Mouse (Mus musculus) leukemia stem cell, adult 10-12 weeks (primary cell): ENCODE data around the gene Serf2. TPM values are rescaled to one million over a fixed set of nuclear protein-coding genes. Genes with fewer than 3 reads are reported as not detected.

Experiments used
- polyA plus RNA-seq: library from polyadenylated mRNA; stranded (reverse); fragments of >175 nt; gene quantifications from 2 replicates; pipeline ENCODE4 v1.2.3, GENCODE M21; 2012; ENCODE audit warnings: low replicate concordance

Serf2 gene
- polyA plus RNA-seq: 84.7 and 137 TPM in 2 replicates

DNA sequence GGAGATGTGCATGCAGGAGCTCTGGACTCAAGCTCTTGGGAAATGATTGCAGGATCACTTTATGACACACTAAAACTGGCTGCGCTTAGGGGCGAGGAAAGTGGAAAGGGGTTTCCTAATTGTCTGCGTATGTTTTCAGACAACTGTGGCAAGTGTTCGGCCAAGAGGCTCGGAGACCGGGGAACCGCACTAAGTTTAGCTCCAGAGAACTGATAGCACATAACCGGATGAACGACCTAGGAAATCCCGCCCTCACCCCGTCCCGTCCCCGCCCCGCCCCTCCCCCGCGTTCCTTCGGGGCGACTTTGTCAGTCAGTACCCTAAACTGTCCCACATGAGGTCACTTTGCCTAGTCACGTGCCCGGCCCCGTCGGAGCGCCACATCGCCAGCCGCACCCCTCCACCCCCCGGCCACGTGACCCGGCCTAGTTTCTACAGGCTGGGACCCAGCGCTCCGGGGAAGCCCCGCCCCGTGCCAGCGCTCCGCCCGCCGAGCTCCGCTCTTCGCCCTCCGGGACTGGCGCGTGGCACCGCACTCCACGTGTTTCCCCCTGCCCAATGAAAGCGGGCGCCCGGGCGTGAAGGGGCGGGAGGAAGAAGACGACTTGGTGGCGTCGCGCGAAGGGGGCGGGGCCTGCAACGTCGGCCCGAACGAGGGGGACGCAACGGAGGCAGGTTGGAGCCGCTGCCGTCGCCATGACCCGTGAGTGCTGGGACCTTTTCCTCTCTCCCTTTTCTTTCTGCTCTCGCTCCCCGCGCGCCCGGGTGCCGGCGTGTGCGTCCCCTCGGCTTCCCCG lies at the start of gene Serf2:
Gene Serf2 (plus strand): TSS at position 457 of the 797 bp plus-strand sequence.

DNA sequence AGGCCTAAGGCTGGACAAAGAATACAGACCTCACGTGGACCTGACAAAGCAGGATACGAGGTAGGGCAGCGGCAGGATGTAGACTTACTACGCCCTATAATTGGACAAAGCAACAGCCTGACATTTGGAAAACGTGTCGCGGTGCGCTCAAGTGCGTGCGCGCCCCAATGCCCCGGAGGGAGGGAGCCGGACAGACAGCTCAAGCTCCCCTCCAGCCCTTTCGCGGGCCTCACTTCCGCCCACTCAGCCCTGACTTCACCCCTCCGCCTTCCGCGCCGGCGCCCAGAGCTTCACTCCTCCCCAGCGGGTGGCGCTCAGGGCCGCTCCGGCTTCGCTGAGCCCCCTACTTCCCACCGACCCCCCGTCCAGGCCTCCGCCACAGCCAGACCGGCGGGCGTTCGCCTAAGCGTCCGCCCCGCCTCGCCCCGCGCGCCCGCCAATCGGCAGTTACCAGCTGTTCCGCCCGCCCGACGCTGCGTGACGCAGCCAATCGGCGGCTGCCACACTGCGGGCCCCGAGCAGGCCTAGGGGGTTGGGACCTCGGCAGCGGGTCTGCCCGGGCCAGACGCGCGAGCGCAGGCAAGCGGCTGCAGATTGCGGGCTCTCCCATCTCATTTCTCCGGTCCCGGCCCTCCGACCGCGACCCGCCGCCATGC lies 35.5 kb upstream of the Serf2 start, which contains the start of the genes Pdia3 and Catsper2:
Gene Pdia3 (plus strand): TSS at position 389 of the 656 bp plus-strand sequence.
Gene Catsper2 (minus strand): TSS at position 406 of the 656 bp plus-strand sequence.

DNA sequence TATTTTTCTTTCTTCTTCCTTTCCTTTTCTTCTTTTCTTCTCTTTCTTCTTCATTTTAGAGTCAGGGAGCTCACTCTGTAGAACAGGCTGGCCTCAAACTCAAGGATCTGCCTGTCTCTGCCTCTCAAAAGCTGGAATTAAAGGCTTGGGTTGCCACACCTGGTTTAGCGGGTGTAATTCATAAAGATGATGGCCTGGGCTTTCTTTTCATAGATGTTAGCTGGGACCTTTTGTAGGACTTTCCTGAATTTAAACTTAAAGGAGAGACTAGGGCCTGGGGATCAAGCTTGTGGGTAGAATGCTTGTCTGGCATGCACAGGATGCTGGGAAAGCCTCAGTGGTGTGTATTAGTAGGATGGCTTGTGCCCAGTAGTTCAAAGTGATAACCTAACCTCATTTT lies 4.8 kb upstream of the Serf2 start, which contains the start of gene Ell3:
Gene Ell3 (minus strand): TSS at position 101 of the 400 bp plus-strand sequence.

DNA sequence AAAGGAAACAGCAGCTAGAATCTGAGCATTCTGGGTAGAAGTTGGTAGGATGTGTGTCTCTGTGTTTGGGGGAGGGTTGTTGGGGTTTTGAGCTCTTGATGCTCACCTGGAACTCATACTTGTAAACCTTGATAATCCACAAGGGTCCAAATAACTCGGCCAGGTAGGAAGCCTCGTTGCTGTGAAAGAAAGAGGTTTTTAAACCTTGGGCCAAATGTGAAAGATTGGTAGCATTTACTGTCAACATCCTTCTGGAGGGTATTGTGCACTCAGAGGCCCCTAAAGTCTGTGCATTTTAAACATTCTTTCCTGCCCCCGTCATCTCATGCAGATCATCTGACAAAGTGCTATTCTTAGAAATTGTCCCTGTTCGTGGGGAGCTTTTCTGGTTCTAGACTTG lies 4.0 kb downstream of the Serf2 start, which contains the start of gene Hypk:
Gene Hypk (plus strand): TSS at position 301 of the 400 bp plus-strand sequence.

DNA sequence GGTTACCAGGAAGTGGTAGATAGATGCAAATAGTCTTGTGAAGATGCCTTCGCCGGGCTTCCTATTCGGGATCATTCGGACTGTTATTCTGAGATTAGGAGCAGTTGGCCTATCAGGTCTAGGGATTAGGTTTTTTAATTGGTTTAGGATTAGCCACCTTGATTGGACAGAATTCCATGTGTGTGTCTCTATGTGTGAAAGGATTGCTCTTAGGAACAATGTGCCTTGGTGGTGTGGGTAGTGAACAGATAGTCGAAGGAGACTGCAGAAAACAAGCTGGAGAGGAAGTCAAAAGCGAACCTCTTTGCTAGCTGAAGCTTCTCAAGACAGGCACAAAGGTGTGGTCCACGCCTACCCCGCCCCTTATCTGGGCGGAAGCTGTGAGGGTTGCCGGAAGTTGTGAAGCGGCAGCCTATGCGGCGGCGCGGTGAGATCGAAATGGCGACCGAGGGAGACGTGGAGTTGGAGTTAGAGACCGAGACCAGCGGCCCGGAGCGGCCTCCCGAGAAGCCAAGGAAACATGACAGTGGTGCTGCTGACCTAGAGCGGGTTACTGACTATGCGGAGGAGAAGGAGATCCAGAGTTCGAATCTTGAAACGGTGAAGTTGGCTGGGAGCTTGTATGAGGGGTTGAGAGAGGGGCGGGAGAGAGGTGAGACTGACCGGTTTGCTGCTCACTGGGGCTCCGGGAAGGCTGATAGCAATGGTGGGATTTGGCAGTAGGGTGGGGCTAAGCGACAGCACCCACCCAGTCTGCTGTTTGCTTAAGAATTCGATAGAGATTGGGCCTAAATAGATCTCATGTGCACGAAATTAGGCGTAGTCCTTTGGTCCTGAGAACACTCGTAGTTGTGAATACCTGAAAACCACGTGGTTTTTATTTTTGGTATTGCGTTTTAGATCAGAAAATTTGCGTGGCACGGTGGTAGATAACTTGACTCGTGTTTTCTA lies 8.0 kb downstream of the Serf2 start, which contains the start of gene Serinc4:
Gene Serinc4 (minus strand): TSS at position 90 of the 951 bp plus-strand sequence.

DNA sequence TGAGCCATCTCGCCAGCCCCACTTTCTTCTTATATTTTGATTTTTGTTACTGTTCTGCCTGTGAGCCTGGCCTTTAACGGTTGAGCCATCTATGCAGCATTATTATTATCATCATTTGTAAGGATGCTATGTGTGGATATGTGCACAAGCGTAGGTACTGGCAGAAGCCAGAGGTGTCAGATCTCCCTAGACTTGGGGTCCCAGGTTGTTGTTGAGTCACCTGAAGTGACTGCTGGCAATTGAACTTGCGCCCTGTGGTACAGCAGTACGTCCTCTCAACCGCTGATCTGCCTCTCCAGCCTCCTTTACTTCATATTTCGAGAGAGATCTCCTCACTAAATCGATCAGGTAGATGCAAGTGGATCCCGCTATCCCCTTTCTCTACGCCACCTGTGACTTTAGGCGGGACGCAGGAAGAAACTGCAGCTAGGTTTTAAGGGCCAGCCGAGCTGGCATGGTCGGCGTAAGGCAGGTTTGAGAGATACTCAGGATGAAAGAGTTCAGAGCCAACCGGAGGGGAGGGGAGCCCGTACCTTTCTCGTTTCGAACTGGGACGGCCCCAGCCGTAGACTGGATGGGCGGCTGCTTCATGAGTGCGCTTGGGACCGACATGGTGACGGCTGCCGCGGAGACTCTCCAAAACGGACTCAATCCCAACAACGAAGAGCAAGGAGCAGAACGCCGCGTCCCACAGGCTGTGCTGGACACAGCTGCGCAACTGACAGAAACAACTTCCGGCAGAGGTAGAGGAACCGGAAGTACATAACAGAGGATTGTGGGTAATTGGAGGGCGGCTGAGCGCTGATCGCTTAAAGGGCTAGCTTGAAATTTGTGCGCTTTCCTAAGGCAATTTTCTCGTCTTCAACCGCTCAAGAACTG lies 24.5 kb downstream of the Serf2 start, which contains the start of gene Mfap1b:
Gene Mfap1b (minus strand): TSS at position 767 of the 879 bp plus-strand sequence.

DNA sequence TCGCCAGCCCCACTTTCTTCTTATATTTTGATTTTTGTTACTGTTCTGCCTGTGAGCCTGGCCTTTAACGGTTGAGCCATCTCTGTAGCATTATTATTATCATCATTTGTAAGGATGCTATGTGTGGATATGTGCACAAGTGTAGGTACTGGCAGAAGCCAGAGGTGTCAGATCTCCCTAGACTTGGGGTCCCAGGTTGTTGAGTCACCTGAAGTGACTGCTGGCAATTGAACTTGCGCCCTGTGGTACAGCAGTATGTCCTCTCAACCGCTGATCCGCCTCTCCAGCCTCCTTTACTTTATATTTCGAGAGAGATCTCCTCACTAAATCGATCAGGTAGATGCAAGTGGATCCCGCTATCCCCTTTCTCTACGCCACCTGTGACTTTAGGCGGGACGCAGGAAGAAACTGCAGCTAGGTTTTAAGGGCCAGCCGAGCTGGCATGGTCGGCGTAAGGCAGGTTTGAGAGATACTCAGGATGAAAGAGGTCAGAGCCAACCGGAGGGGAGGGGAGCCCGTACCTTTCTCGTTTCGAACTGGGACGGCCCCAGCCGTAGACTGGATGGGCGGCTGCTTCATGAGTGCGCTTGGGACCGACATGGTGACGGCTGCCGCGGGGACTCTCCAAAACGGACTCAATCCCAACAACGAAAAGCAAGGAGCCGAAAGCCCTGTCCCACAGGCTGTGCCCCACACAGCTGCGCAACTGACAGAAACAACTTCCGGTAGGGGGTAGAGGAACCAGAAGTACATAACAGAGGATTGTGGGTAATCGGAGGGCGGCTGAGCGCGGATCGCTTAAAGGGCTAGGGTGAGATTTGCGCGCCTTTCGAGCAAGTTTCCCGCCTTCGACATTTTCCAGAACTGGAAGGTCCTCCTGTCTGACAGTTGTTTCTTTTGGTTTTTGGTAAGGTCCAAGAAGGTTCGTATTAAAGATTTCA lies 57.2 kb downstream of the Serf2 start, which contains the start of the genes Mfap1a and Wdr76:
Gene Mfap1a (minus strand): TSS at position 724 of the 941 bp plus-strand sequence.
Gene Wdr76 (plus strand): TSS at position 782 of the 941 bp plus-strand sequence.

Other genes with a start within 250 kb of the Serf2 start
- 7.3 and 7.4 TPM in 2 replicates for gene Trp53bp1, start 177.8 kb upstream of the Serf2 start, polyA plus RNA-seq
- 2.3 and 2.7 TPM in 2 replicates for gene Map1a, start 159.6 kb upstream of the Serf2 start, polyA plus RNA-seq
- 5.3 and 6.3 TPM in 2 replicates for gene Ppip5k1, start 93.8 kb upstream of the Serf2 start, polyA plus RNA-seq
- gene Ckmt1, start 91.5 kb upstream of the Serf2 start, polyA plus RNA-seq: not detected in 2 replicates
- not detected in 2 replicates for gene Strc, start 62.0 kb upstream of the Serf2 start, polyA plus RNA-seq
- gene Pdia3, start 35.4 kb upstream of the Serf2 start, polyA plus RNA-seq: 1,200 and 1,371 TPM in 2 replicates
- gene Catsper2, start 35.4 kb upstream of the Serf2 start, polyA plus RNA-seq: 0.23 and 0.27 TPM in 2 replicates
- 0.35 and 2.2 TPM in 2 replicates for gene Ell3, start 4.9 kb upstream of the Serf2 start, polyA plus RNA-seq
- 6.8 and 26.9 TPM in 2 replicates for gene Hypk, start 4.1 kb downstream of the Serf2 start, polyA plus RNA-seq
- 0.08 TPM in 1 of 2 replicates, not detected in the other for gene Serinc4, start 7.6 kb downstream of the Serf2 start, polyA plus RNA-seq
- gene Mfap1b, start 24.9 kb downstream of the Serf2 start, polyA plus RNA-seq: 0.90 and 2.2 TPM in 2 replicates
- 0.27 and 3.3 TPM in 2 replicates for gene Mfap1a, start 57.5 kb downstream of the Serf2 start, polyA plus RNA-seq
- gene Wdr76, start 57.5 kb downstream of the Serf2 start, polyA plus RNA-seq: 0.62 and 1.0 TPM in 2 replicates